Mouse (Mus musculus) cerebellum, postnatal 14 days (tissue): Measurements from ENCODE around the gene Popdc2.

Experiments used
- DNase-seq, 2 experiments: peaks; one replicate each; pipeline ENCODE4 v3.0.0; 2021; ENCODE audit warnings: mixed read lengths in 2 of 2

The Popdc2 gene

DNA sequence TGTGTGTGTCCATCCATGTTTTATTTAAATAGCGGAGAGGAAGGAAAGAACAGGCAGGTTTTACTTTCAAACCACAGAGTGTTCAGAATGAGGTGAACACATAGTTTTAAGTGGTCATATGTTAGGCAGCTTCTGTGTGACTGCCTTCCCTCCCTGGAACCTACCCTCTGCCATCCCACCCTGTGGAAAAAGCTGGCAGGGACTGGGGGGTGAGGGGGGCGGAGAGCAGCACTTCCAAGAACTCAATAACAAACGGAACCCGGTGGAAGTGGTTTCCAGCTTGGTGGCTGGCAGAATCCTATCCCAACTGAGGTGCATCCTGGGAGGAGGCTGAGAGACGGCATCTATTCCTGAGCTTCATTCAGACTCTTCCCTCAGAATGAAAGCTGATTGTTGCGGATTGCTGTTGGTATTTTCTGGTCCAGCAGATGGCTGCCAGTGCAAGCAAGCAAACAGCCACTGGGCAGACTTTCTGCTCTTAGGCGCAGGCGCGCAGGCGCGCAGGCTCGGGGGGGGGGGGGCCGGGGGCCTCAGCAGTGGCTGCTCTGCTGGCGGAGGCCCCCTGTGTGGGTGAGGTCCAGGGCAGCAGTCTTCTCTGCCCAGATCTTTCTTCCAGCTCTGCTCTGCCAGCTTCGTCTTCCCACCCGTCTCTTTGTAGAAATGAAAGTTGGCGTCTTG is 14.3 kb downstream of the Popdc2 start:
- DNase-seq = peak; percentile 69 to 74

GRCm38 (mm10) chr16:38376841-38377249 is 14.8 kb downstream of the Popdc2 start:
- DNase-seq = peak in 1 of 2 experiments; percentile 36

DNA sequence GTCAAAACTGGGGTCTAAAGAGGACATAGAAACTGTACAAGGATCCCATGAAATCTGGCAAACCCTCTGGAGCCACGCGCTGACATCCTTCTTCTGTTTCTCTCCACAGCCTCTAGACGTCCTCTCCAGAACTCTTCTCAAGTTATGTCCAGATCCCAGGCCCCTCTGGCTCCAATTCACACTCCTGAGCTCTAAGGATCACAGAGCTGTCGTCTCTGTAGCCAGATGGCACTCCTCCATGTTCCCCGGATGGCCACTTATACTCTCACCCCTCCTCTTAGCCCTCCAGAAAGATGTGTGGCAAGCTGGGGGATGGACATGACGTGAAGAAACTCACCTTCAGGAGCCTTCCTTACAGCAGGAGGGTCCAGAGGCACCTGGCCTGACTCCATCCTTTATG is 15.5 kb downstream of the Popdc2 start:
- DNase-seq = peak in 1 of 2 experiments; percentile 27

DNA sequence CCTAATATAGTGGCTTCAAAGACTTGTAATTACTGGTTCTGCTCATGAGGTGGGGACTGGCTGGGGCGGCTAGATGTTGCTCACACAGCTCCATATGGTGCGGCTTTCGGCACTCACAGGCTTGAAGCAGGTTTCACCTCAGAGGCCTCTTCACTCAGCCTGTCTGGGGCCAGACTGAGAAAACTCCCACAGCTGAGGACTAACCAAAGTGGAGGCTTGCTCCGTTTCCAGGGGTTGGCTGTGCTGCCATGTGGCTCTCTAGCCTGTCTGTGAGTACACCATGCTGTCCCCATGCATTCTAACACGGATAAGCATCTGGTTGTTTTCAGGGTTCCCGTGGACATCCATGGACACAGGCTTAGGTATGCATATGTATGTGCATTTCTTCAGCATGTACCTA is 16.6 kb downstream of the Popdc2 start:
- no peak for DNase-seq

DNA sequence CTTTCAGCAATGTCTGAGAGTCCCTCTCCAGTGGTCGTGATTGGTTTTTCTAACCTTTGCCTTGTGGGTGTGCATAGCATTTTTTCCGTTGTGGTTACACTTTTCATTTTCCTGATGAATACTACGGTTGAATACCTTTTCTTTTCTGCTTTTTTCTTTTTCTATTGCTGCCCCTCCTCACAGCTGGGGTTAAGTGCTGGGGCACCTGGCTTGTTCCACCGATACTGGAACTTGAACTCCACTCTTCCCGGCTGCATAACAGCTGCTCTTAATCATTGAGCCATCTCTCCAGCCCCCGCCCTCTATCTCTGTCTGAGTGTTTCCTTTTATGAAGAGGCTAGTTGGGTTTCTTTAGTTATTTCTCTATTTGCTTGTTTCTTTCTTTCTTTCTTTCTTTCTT is 17.1 kb downstream of the Popdc2 start:
- DNase-seq = no peak

DNA sequence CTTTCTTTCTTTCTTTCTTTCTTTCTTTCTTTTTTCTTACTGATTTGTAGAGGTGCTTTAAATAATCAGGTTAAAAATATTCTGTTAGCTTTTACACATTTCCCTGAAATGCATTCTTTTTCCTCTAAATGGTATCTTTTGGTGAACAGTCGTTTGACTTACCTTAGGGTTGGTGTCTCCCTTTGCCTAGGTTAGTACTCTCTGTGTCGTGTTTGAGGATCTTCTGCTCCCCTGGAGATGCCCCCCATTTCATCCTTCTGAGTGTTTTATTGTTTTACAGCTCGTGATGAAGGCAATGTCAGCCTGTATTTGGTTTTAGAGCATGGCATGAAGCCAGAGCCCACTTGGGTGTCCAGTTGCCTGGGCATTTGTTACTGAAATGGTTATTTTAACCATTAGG is 17.5 kb downstream of the Popdc2 start:
- DNase-seq = no peak

GRCm38 (mm10) chr16:38379926-38380325 is 17.9 kb downstream of the Popdc2 start:
- DNase-seq = no peak

- DNase-seq = no peak
Observed at GRCm38 (mm10) chr16:38383683-38384082, 21.7 kb downstream of the Popdc2 start.

DNA sequence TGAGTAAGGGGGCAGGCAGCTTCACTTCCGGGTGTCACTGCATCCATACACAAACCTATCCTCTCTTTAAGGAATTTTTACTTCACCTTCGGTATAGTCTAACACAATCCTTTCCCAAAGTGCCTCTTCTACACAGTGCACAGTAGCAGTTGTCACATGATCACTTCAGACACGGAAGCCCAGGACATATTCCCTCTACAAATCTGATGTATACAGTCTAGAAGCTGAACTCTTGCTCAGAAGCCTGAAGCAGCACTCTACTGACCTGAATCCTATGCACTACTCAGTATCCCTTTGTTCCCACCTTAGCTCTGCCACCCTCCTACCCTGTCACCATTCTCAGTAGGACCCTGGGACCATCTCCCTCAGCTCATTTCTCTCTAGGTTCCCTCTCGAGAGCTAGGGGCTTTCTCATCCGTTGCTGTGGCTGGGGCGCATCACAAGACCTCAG is 23.2 kb downstream of the Popdc2 start:
- DNase-seq = no peak

DNA sequence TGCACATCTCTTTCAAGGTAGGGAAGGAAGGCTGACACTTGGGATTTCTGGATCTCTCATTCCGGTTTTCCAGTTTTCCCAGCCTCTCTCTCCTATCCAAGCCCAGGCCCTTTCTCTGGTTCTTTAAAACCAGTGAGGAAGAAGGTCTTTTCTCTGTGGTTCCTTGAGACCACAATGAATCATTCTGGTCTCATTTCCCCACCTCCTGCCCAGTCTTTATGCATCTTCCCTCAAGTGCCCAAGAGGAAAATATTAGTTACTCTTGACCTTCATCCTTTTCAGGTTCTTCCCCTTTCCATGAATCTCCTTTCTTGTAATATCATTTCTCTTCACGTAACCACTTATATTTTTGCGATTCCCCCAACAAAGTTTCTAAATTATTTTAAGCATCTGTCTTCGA is 23.7 kb downstream of the Popdc2 start:
- DNase-seq = no peak

DNA sequence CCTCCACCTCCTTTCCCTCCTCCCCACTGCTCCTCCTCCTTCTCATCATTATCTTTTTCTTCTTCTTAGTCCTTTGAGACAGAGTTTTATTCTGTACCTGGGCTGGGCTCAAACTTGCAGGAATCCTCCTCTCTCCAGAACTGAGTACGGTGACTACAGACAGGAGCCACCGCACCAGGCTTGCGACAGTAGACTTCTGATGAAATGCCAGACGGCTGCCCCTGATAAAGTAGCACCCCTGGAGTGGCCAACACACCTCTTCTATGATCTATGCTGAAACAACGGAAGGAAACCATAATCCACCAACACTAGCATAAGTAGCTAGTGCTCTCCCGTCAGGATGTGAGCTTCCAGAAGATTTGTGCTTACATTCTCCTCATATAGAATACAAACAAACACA is 25.4 kb downstream of the Popdc2 start:
- DNase-seq = no peak

GRCm38 (mm10) chr16:38388757-38389156 is 26.7 kb downstream of the Popdc2 start:
- no peak for DNase-seq

DNA sequence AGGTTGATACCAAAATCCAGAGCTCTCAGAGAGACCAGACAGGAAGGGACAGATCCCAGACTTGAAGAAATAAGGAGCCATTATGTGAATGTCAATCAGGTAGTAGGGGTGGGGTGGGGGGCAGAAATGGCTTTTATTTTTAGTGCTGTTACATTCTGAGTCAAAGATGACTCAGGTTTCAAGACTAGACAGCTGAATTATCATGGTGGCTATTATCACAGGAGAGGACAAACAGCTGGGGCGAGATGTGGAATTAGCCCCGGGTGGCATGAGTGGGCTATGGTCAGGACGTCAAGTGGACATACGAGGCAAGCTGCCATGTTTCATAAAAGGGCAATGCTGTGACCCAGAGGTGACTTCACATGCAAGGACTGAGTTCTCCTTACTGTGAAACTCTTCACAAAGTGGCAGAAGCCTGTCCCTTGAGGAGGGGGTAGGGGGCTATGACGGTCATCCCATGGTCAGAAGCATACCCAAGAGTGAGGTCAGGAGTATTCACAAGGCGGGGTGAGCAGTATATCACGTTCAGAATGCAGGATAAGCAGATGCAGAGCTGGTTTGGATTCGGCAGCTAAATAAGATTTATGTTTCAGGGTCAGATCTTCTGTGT is 27.4 kb downstream of the Popdc2 start:
- DNase-seq = no peak

GRCm38 (mm10) chr16:38390322-38390721 is 28.3 kb downstream of the Popdc2 start:
- DNase-seq = no peak

DNA sequence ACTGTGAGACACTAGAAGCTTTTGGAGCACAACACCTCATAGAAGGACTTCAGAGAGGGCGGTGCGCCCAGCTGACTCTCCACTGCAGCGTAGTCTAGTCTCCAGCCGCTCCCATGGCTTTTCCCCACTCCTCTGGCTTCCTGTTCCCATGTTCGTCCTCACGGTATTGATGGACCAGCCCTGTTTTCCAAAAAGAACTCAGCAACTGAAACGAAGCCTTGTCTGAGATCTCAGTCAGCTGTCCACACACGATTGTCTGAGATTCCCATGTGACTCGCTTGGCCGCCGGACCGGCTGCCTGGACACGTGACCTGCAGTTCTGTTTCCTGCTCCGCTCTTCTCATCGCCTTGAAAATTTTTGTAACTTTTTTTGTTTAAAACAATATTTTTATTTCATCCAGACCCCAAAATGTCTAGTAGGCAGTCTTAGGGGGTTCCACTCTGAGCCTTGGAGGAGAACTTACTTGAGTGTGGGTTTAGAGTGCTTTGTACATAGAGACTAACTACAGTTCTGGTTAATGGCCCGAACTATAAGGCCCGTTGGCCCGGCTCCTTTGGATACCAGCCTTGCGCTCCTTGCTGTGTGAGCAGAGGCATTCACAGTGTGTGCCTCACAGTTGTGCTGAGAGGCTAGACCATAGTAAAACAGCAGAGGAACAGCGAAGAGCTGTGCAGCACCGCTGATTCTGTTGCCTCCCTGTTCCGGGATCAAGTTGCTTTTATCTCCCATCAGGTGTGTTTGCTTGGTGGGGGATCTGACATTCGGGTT is 30.3 kb downstream of the Popdc2 start:
- peak in 1 of 2 experiments; percentile 16 for DNase-seq

DNA sequence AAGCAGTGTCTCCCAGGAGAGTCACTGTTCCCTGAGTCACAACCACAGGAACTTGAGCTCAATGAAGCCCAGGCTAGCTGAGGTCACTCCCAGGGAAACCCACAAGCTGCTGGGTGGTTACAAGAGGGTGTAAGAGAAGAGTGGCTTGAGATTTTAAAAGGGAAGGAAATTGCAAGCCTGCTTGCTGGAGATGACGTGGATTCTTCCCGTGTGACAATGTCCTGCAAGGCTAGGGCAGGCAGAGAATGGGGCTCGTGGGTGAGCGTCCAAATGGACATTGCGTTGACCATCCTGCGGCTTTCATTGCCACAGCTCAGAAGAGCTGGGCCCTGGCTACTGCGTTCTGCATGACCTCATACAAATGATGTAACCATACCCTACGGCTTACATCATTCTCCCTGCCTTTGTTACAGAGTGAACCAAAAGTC is 32.2 kb downstream of the Popdc2 start:
- DNase-seq = no peak

- DNase-seq = no peak
Observed at GRCm38 (mm10) chr16:38395060-38395730, 33.2 kb downstream of the Popdc2 start.

DNA sequence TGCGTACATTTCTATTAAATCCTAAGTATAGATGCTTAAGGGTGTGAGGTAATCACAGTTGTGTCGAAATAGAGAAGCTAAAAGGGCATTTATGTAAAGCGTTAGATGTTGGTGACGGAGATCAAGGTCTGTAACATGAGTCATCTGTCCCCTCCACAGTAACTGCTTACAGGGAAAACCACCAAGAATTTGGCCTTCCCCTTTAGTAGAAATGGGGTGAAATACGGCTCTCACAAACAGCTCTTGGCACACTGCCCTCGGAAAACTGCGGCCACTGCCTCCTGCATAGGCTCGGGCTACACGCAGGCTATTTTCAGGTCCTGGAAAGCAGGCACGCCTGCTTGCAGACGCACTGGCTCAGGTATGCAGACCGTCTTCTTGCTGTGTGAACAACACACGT is 34.1 kb downstream of the Popdc2 start:
- DNase-seq = peak; percentile 71 to 78

DNA sequence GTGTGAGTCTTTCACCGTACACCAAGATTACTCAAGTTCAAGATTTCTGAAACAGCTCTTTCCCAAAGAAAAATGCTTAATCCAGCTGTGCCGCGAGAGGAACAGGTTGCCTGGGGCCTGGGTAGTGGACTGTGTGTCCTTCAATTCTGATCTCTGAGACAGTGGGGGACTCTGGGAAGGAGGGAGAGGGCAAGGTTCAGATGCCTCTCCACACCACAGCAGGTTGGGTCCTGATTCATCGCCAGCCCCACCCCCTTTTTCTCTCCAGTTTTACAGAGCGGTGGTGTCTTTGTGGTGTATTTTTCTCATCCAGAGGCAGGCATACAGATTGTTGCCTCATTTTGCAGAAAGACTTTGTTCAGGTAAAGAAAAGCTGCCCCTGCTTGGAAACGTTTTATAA is 36.3 kb downstream of the Popdc2 start:
- no peak for DNase-seq

DNA sequence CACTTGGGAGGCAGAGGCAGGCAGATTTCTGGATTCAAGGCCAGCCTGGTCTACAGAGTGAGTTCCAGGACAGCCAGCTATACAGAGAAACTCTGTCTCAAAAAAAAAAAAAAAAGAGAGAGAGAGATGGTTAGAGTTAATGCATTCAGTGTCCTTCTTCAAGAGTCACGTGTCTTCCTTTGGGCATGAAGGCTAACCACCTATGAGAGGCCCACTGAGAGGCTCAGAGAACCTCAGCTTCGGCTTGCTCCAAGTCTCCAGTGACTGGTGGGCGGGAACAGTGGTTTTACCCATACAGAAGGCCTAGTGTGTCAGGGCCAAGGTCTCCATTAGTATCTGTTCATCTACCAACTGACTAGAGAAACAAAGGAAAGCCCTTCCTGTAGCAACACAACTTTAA is 37.1 kb downstream of the Popdc2 start:
- DNase-seq = no peak

DNA sequence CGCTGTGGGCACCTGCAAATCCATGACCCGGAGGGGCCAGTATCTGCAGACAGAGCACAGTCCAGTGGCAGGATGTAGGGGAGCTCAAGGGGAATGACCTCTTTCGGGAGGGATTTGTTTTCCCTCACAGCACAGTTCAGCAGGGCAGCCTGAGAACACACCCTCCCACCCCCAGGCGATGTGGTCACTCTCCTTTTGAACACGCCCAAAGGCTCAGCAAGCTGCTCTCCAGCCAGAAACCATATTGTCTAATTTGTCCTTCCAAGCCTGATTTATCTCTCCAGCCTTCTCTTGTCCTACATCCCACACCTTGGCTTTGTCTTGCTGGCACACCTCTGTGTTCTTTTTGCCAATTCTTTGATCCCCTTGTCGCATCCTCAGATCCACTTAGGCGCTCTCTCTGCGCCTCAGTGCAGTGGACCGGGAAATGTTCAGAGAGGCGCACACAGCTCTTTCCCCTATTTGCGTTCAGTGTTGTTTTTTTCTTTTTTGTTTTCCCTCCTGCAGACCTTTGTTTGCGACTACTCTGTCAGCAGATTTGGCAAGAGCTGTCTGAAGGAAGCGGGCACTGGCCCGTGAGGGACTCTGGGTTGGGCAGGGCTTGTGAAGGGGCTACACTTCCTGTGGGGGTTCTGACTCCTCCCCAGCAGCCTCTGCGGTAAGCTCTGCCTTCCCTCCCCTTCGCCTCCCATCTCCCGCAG is 37.7 kb downstream of the Popdc2 start:
- peak; percentile 54 to 64 for DNase-seq

- DNase-seq = peak in 1 of 2 experiments; percentile 11
Observed at GRCm38 (mm10) chr16:38400311-38400960, 38.4 kb downstream of the Popdc2 start.
